Mouse (Mus musculus) cerebellum, postnatal 10 days (tissue): ENCODE data around the gene Tcf7l2.

ENCODE experiments used
- DNase-seq, 2 experiments: peaks; one replicate each; pipeline ENCODE4 v3.0.0; 2021; ENCODE audit warnings: mixed read lengths in 2 of 2

Tcf7l2 gene

DNA sequence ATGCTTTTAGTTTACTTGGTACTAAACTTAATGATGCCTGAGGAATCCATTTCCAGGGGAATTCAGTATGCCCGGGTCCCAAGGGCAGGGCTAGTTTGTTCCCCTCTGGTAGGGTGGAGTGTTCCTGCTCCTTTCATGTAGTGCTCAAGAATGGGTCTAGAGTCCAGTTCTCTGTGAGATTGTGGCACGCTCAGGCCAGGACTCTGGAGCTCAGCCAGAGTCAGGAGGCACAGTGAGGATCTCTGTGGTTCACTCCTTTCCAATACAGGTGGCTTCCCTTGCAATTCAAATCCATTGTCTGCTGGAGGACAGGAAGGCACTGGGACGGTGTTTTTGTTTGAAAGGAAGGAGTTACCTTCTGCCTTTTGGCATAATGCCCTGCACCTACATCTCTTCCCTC is 56.2 kb downstream of the Tcf7l2 start:
- DNase-seq = no peak

DNA sequence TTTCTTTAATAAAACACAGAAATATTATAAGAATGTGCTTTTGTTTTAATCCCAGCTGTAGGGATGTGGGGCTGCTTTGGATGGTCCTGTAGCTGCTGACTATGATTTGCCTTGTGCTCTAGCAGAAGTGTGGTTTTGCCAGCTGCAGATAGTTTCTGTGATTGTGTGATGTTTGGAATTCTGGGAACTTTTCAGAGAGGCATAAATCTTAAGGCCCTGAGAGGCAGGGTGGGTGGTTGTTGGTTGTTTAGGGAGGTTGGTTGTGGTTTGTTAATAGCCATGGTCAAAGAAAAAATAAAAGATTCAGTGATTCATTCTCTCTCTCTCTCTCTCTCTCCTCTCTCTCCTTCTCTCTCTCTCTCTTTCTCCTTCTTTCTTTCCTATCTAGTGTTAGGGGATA is 57.8 kb downstream of the Tcf7l2 start:
- no peak for DNase-seq

DNA sequence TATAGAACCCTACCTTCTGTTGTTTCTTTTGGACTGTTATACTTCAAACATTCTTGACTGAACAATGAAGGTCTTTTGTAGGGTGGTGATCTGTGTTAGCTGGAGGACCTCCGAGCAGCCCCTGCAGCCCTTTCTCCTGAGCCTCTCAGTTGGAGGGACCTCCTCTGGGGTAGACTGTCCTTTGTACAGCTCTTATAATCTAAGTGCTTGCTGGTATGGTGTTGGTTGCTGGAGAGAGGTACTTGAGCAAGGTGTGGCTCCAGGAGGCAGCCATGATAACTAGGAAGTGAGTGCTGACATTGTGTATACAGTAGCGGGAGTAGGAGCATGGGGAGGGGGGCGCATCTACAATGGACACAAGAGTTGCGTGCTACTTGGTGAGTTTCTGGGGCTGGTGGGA is 58.4 kb downstream of the Tcf7l2 start:
- DNase-seq = no peak

DNA sequence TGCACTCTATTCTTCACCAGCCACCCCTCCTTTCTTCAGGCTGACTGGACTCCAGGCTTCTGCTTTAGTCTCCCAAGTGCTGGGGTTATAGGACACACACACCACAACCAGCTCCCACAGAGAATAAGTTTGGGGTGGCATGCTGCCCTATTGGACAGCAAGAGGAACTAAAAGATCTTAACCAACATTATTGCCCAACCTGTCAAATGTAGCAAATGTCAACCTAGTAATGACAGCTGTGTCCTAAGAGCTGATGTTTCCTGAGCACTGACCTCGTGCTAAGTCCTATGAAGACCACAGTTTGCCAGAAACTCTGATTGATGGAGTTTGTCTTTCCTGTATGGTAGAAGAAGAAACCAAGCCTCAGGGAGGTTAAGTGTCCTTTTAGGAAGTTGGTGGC is 61.5 kb downstream of the Tcf7l2 start:
- DNase-seq = no peak

DNA sequence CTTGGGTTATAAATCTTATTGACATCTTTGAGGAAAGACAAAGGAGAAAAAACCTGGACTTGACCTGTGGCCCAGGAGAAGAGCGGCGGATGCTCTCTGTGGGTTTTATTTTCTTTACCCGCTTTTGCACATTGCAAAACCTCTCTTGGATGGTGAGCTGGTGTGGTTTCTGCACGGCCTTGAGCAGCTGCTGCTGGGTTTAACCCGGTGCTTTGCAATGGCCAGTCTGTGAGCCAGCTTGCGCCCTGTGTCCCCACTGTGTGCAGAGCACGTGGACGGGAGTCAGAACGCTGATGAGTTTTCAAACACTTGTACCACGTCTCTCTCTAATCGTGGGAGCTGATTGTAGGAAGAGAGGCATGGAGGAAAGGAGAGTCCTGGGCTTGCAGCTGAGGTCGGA is 62.2 kb downstream of the Tcf7l2 start:
- no peak for DNase-seq

DNA sequence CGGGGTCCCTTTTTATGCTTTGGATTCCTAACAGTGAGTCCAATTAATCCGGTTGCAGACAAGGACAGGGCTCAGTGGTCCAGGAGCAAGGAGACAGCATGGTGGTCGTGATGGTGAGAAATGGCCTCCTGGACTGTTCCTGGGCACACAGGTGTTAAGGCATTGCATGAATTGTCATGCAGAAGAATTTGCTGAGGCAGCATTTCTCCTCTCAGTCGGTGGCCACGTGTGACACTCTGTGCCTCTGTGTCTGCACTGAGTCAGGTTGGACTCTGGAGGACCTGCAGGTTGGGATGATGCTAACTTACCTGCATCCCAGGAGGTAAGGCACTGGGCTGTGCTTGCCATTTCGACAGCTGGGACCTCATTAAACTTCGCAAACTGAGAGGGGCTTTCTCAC is 63.2 kb downstream of the Tcf7l2 start:
- DNase-seq = no peak

DNA sequence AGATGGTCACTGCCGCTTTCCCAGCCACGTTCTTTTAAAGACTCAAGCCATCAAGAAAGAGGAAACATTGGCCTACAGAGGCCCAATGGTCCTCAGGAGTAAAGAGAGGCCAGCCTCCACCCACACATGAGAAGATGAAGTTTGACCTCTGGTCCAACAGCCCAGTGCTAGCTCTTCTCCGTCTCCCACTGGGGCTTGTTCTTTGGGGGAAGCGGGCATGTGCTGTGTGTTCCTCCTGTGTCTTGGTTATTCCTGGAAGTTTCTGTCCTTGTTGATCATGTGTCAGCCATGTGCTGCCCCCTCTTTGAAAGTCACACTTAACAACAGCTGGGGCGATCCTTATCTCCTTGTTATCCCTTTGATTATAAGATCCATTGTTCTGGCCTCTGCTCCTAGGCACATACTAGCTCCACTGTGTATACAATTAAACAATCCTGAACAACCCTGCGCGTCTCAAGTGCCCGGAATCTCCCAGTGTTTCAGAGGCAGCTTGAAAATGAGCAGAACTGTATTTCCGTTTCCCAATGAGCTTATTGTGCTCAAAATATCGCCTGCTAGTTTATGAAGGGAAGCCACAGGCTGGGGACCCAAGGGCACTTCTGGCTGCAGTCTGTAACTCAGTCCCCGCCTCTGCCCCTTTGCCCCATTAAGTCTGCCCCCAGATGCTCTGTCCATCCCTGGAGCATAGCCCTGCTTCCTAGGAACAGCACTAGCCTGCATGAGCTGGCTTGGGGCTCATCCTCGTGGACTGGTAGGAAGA is 65.0 kb downstream of the Tcf7l2 start:
- DNase-seq = peak in 1 of 2 experiments; percentile 7

DNA sequence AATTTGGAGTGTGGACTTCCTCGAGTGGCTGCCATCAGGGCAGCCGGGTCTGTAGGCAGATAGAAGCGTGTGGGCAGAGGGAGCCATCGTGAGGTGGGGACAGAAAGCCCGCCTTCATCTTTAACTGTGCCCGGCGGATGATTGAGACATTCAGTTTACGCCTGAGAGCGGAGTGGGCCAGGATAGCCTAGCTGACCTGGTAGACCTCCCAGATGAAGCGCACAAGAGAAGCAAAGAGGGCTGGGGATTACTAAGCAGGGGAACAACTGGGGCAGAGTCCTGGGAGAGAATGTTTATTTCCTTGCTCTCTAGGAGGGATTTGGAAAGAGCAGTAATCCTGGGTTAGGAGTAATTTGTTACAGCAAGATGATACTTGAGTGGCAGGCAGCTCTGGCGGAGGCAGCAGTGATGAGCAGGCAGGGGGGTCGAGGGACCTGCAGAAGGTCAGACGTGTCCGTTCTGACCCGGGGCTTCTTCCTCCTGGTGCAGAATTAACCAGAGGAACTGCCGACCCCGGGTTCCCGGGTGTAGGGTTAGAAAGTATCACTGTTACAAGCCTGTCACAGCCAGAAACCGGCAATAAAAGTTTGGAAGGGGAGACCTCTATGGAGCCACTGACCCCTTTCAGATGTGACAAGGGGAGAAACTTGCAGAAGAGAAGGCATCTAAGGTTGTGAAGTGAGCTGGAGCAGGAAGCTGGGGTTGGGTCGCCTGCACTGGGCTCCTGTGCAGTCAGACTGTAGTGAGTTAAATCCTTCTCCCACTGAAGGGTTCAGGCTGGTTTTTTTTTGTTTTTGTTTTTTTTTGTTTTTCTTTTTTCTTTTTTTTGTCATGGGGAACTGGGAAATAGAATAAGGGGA is 65.8 kb downstream of the Tcf7l2 start:
- peak; percentile 18 to 28 for DNase-seq

DNA sequence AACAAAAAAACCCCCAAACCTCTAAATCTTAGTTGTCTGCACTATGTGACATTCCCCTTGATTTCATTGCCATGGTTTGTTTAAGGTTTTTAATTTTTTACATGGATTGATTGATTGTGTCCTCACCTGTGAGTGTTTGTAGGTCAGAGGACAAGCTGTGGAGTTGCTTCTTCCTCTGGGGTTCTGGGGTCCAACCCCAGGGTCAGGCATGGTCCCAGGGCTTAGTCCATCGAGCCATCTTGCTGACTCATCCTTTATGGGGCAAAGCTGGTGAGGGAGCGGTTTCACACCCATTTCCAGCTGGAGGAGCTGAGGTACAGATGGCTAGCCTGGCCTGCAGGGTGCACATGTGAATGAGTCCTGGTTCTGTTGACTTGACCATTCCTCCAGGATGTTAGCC is 66.7 kb downstream of the Tcf7l2 start:
- DNase-seq = no peak

DNA sequence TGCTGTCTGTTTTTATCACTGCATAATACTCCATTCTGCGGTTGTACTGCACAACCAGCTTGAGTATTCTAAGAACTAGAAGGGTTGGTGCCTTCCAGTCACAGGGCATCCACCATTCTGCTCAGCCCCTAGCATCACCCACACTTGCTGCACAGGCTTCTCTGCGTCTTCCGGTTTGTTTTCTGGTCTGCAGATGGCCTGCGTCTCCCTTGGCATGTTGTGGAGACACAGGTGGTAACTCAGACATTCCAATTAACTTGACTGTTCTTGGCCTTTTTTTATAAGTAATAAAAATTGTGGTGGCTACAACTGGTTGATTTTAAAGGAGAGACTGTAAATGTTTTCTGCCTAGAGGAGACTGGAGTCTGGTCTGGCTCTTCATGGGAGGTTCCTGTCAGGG is 67.9 kb downstream of the Tcf7l2 start:
- no peak for DNase-seq

DNA sequence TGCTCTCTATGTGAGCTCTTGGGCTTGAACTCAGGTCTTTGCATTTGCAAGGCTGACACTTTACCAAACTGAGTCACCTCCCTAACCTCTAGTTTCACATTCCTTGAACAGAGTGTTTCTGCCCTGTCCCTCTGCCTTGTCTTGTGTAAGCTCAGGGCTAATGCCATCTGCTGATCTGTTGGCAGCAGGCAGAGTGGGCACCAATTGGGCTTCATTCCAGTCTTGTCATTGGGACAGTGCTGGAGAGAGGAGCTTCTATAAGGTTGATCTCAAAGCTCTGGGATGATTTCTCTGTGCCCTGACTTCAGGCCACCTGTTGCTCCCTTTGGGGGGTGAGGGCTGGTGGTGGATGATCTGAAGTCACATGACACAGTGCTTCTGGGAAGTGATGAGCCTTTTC is 70.6 kb downstream of the Tcf7l2 start:
- peak; percentile 61 to 67 for DNase-seq

DNA sequence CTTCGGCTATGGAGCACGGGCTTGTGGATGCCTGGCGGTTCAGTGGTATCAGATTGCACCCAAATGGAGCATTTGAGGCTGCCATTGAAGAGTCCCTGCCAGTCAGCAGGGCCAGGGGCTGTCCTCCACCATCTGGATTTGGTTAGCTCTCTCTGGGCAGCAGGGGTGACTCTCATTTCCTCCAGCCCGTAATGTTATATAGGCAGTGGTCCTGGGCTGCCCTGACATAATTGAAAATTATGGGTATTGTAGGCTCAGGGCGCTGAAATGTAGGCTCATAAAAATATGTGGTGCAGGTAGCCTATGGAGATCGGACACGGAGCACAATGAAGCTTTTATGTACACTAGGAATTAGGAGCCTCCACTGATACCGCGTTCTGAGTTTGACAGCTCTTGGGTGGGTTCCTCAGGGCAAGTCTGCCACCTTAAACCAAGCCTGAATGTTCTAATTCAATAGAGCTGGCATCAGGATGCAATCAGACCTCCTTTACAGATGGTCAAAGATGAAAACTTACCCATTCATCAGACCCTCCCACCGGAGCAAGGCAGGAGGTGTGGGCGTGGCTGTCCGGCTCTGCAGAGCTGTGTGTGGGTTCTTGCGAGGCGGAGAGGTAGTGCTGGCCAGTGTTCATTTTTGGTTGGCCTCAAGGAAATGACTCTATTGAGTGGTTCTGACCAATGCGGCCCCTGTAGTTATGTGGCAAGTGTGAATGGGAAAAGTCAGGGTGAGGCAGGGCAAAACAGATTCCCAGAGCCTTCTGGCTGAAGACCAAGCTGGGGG is 73.6 kb downstream of the Tcf7l2 start:
- no peak for DNase-seq

DNA sequence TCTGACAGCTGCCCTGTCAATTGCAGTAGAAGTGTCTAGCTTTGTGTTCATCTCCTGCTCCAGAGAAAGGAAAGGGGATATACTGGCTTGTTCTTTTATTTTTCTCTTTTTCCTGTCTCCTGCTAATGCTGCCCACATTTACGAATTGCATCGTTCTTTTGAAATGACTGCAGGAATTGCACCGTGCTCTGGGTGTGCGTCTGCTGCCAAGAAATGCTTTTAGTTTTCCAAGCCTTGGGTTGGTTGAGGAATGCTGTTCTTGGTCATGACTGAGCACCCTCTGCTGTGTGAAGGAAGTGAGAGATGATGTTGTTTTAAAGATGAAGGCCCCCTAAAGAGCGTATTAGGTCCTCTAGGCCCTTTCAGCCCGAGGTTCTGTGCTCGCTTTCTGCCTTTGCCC is 75.4 kb downstream of the Tcf7l2 start:
- no peak for DNase-seq

DNA sequence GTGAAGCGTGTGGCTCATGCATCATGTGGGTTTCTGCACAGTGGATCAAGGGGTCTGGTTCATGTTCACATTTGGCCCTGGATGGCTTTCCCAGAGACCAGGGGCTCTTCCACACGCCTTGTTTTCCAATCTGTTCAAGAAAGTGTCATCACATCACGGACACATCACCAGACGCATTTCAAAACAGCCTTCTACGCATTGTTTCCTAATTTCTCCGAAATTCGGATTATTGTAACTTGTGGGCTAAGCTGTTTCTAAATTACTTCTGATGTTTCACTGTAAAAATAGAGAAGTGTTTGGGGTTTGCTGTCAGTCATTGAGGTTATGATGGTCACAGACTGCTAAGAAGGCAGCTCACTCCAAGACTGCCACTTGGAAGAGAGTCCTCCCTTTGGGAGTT is 78.6 kb downstream of the Tcf7l2 start:
- no peak for DNase-seq

DNA sequence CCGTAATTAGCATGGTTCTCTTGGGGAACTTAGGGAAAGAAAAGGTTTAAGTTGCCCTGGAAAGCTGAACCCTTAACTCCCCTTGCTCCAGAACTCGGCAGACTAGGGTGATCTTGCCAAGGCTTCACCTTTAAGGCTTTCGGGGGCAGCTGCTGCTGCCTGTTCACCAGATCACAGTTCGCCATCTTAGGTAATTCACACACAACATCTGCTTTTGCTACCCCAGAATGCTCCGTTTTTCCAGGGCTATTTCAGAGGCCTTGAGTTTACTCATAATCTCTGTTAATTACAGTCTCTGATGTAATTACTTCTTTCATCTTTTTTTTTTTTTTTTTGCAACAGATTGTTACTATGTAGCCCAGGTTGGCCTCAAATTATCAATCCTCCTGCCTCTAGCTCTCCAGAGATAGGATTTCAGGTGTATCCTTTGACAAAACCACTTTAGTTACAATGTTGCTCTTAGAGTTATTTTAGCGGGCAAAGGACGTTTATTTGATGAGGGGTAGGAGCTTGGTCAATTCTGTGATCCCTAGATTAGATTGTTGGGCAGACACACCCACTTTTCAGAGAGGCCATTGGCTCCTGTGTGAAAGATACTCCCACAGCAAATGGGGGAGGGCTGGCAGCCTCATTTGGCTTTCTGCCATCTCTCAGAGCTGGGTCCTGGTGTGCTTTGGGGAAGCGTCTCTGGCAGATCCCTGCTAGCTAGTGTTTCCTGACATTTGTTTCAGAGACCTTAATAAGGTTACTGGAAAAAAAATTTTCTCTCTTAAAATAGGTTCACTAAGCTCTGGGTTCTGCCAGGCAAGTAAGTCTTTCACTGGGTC is 83.6 kb downstream of the Tcf7l2 start:
- peak; percentile 52 to 65 for DNase-seq

DNA sequence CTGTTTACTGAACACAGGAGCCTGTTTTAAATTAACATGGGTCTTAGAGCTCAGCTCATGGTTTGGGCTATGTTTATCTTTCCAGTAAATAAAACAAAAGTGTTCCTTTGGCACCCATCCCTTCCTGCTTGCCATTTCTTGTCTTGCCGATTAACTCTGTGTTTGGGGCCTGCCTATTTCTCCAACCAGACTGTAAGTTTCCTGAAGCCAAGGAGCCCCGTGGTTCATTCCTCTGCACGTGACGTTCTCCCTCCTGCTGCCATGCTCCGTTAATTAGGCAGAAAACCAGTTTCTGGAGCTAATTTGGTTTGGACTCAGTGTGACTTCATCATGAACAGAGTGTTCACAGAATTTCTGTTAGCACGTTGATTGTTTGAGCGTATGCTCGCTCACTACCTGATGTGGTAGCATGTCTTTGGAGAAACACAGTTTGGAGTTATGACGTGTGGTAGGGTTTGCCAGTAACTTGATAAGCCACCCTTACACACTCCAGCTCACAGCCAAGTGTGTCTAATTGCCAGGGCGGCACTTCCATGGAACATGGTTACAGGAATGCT is 84.4 kb downstream of the Tcf7l2 start:
- DNase-seq = peak in 1 of 2 experiments; percentile 26

DNA sequence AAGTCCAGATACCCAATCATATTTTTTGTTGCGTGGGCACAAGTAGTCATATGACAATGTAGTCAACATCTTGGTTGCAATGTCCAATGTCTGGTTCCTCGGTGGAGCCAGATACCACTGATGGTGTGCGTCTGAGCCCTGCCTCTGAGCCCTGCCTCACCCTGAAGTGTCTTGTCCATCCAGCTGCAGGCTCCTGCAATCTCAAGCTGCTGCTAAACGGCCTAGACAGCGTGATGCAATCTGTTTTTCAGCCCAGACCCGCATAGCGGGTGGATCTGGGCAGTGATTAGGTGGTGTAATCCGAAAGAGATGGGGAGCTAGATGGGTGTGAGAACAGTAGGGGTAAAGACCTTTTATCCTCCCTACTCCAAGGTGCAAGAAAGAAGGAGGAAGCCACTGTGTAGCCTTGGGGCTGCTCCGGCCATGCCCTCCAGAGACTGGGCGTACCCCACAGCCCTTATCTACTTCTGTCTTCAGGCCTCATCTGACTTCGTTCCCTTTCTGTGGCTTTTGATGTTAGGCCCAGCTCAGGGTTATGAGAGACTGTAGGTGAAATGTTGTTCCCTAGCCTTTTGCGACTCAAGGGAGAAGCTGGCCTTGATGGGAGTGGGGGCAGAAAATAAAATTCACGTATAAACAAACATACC is 86.1 kb downstream of the Tcf7l2 start:
- no peak for DNase-seq

DNA sequence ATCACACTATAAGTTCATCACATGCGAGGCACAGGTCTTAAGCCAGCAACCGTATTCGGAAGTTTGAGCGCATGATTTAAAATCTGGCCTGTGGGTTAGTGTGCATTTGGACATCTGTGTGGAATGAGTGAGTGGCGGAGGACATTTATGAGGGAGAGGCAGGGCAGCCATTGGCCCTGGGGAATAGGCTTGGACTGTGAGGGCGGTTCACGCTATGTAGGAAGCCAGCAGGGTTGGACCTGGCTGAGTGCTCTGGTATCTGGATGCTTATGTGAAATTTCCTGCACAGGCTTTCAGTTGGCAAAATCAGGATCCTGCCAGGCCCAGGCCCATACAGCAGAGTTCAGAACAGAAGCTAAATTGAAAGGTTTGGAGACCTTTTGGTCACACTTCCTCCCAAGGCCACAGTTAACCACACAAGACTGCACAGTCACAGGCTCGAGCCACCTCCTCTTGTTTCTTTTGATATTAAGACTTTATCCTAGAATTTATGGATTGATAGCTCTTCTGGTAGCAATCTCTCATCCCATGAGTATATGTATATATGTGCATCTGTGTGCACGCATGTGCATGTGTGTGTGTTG is 89.4 kb downstream of the Tcf7l2 start:
- no peak for DNase-seq

DNA sequence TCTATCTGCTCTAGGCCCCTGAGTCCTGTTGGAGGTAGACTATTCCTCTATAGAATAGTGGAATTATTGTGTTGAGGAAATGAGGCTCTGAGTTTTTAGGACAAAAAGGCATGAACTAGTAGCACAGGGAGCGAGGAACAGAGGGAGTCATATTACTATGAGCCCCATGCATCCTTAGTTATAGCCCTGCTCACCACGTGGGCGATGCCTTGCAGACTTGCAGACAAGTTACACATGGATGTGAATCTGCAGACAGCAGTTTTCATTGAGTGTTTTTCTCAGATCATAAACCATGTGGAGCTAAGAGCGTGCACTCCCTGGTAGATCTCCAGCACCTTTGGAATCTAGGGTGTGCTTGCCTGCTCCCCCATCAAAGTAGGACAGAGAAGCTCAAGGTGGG is 90.5 kb downstream of the Tcf7l2 start:
- no peak for DNase-seq

DNA sequence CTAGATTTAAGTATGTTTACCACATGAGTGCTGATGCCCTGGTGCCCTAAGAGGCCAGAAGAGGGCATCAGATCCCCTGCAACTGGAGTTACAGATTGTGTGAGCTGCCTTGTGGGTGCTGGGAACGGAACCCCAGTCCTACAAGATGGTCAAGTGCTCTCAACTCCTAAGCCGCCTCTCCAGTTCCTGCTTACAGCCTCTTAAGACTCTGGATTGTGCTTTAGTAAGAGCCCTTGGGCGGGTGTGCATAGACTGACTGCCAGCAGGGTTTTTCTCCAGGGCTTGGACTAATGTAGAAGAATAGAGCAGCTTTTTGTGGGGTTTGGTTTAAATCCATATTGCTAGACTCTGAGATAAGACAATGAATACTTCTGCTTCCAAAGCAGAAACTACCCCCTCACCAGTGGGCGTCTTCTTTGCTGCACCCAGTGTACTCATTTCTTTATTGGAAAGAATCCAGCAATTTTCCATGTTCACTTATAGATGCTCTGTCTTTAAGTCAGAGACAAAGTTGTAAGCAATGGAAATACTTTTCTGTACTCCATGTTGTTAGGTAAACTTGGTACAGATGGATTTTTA is 92.3 kb downstream of the Tcf7l2 start:
- DNase-seq = no peak
